Mouse (Mus musculus) kidney, adult 2 months (tissue): ENCODE data around the gene Slc25a17.

ENCODE experiments used
- CTCF ChIP-seq: fragments of 200-500 bp; conservative IDR thresholded peaks from 2 replicates; pipeline ENCODE4 v1.5.1; 2011; ENCODE audit warnings: low read depth, mild to moderate bottlenecking, control low read depth, low read length, moderate library complexity, mixed read lengths; ENCODE audit not compliant: insufficient read depth, insufficient read length
- POLR2A ChIP-seq: fragments of 200-500 bp; IDR thresholded peaks from one replicate; pipeline ENCODE4 v1.6.1; 2011; ENCODE audit warnings: low read depth, low read length, control low read depth

GRCm38 (mm10) chr15:81350401-81350800 lies 10.2 kb downstream of the Slc25a17 start:
- no peak for TF ChIP-seq CTCF
- TF ChIP-seq POLR2A: no peak
